Mouse (Mus musculus): ENCODE results near the gene Cpa1. TPM values are rescaled to one million over a fixed set of nuclear protein-coding genes. Genes with fewer than 3 reads are reported as not detected.

Gene Cpa1
- polyA plus RNA-seq, 2 experiments, result 1.3 to 1.4 TPM

- H3K27ac ChIP-seq (replicated peaks; ENCODE audit: low read depth, low read length), result peak overlapping the region; percentile 95
- peaks cover 43% of the 10 kb centered on the region for H3K4me1 ChIP-seq (ENCODE audit: control insufficient read depth, insufficient read depth, low read length)
- DNase-seq (ENCODE audit: low spot score) (no peak), ATAC-seq (ENCODE audit: low FRiP score, low read depth) (0 out of 2 replicates have a peak, but pooled peaks have one; percentile 9)
- peak overlapping the region; percentile 34; the same call in 1 of the 2 replicates for H3K9ac ChIP-seq (ENCODE audit: low read depth, low read length, severe bottlenecking)
- H3K9me3 ChIP-seq (ENCODE audit: control insufficient read depth, low read length), result no peaks in the 10 kb centered on the region
- H3K4me3 ChIP-seq (replicated peaks; ENCODE audit: low read length), result no peak overlapping the region
- H3K4me2 ChIP-seq (replicated peaks; ENCODE audit: low read depth, low read length, severe bottlenecking), result no peak overlapping the region; the same call in 1 of the 2 replicates
- no peaks in the 10 kb centered on the region for H3K36me3 ChIP-seq (ENCODE audit: control insufficient read depth, insufficient read depth, low read length)
- TF ChIP-seq POLR2A (IDR thresholded peaks at IDR 0.05; ENCODE audit: borderline replicate concordance, extremely low read depth, insufficient read depth, insufficient read length), result no peak
- H3K27me3 ChIP-seq (ENCODE audit: control insufficient read depth, insufficient read depth, low read length), result no peaks in the 10 kb centered on the region
- WGBS, result 14% methylated on average over 8 of the region's 8 CpGs
These were observed 3.6 kb upstream of the Cpa1 start for GRCm38 (mm10) chr6:30635361-30635862.

GRCm38 (mm10) chr6:30636186-30636842, 2.7 kb upstream of the Cpa1 start:
- H3K27ac ChIP-seq (replicated peaks; ENCODE audit: low read depth, low read length), result peak overlapping the region; percentile 95
- no peaks in the 10 kb centered on the region for H3K9me3 ChIP-seq (ENCODE audit: control insufficient read depth, low read length)
- WGBS, result 20% methylated on average over 4 of the region's 4 CpGs
- no peak overlapping the region for H3K4me2 ChIP-seq (replicated peaks; ENCODE audit: low read depth, low read length, severe bottlenecking)
- DNase-seq (ENCODE audit: low spot score) (peak; percentile 74), ATAC-seq (ENCODE audit: low FRiP score, low read depth) (peak; percentile 82)
- H3K9ac ChIP-seq (ENCODE audit: low read depth, low read length, severe bottlenecking), result no peak overlapping the region
- H3K36me3 ChIP-seq (ENCODE audit: control insufficient read depth, insufficient read depth, low read length), result no peaks in the 10 kb centered on the region
- no peaks in the 10 kb centered on the region for H3K27me3 ChIP-seq (ENCODE audit: control insufficient read depth, insufficient read depth, low read length)
- H3K4me1 ChIP-seq (ENCODE audit: control insufficient read depth, insufficient read depth, low read length), result peaks cover 43% of the 10 kb centered on the region
- H3K4me3 ChIP-seq (replicated peaks; ENCODE audit: low read length), result no peak overlapping the region
- TF ChIP-seq POLR2A (IDR thresholded peaks at IDR 0.05; ENCODE audit: borderline replicate concordance, extremely low read depth, insufficient read depth, insufficient read length), result no peak

GRCm38 (mm10) chr6:30643694-30644460, 4.9 kb downstream of the Cpa1 start:
- Histone ChIP-seq H3K4me2 (replicated peaks; ENCODE audit: low read depth, low read length, severe bottlenecking) (no peak overlapping the region), H3K9me3 (ENCODE audit: control insufficient read depth, low read length) (no peaks in the 10 kb centered on the region), H3K27me3 (ENCODE audit: control insufficient read depth, insufficient read depth, low read length) (no peaks in the 10 kb centered on the region), H3K9ac (ENCODE audit: low read depth, low read length, severe bottlenecking) (no peak overlapping the region), H3K4me3 (replicated peaks; ENCODE audit: low read length) (no peak overlapping the region), H3K27ac (replicated peaks; ENCODE audit: low read depth, low read length) (peak overlapping the region; percentile 83), H3K4me1 (ENCODE audit: control insufficient read depth, insufficient read depth, low read length) (peaks cover 38% of the 10 kb centered on the region), H3K36me3 (ENCODE audit: control insufficient read depth, insufficient read depth, low read length) (no peaks in the 10 kb centered on the region)
- DNase-seq (ENCODE audit: low spot score) (no peak), ATAC-seq (ENCODE audit: low FRiP score, low read depth) (peak; percentile 60)
- WGBS, result 41% methylated on average over 12 of the region's 12 CpGs
- no peak for TF ChIP-seq POLR2A (IDR thresholded peaks at IDR 0.05; ENCODE audit: borderline replicate concordance, extremely low read depth, insufficient read depth, insufficient read length)

- Histone ChIP-seq H3K9ac (ENCODE audit: low read depth, low read length, severe bottlenecking) (no peak overlapping the region), H3K27me3 (ENCODE audit: control insufficient read depth, insufficient read depth, low read length) (no peaks in the 10 kb centered on the region), H3K36me3 (ENCODE audit: control insufficient read depth, insufficient read depth, low read length) (no peaks in the 10 kb centered on the region), H3K4me2 (replicated peaks; ENCODE audit: low read depth, low read length, severe bottlenecking) (no peak overlapping the region), H3K9me3 (ENCODE audit: control insufficient read depth, low read length) (no peaks in the 10 kb centered on the region), H3K4me1 (ENCODE audit: control insufficient read depth, insufficient read depth, low read length) (peaks cover 42% of the 10 kb centered on the region), H3K4me3 (replicated peaks; ENCODE audit: low read length) (no peak overlapping the region), H3K27ac (replicated peaks; ENCODE audit: low read depth, low read length) (peak overlapping the region; percentile 83)
- WGBS, result 39% methylated on average over 3 of the region's 3 CpGs
- TF ChIP-seq POLR2A (IDR thresholded peaks at IDR 0.05; ENCODE audit: borderline replicate concordance, extremely low read depth, insufficient read depth, insufficient read length), result no peak
- DNase-seq (ENCODE audit: low spot score) (no peak), ATAC-seq (ENCODE audit: low FRiP score, low read depth) (peak; percentile 14; the same call in 1 of the 2 replicates)
These were observed 5.4 kb downstream of the Cpa1 start for GRCm38 (mm10) chr6:30644462-30644861.

- H3K4me1 ChIP-seq (ENCODE audit: control insufficient read depth, insufficient read depth, low read length), result peaks cover 49% of the 10 kb centered on the region
- ATAC-seq (ENCODE audit: low FRiP score, low read depth), result no peak
- no peak overlapping the region for H3K4me2 ChIP-seq (replicated peaks; ENCODE audit: low read depth, low read length, severe bottlenecking)
- no peak for TF ChIP-seq POLR2A (IDR thresholded peaks at IDR 0.05; ENCODE audit: borderline replicate concordance, extremely low read depth, insufficient read depth, insufficient read length)
- H3K27me3 ChIP-seq (ENCODE audit: control insufficient read depth, insufficient read depth, low read length), result no peaks in the 10 kb centered on the region
- no peak overlapping the region for H3K4me3 ChIP-seq (replicated peaks; ENCODE audit: low read length)
- H3K27ac ChIP-seq (replicated peaks; ENCODE audit: low read depth, low read length), result peak overlapping the region; percentile 83; the same call in 1 of the 2 replicates
- 31% methylated on average over 6 of the region's 6 CpGs for WGBS
- no peaks in the 10 kb centered on the region for H3K36me3 ChIP-seq (ENCODE audit: control insufficient read depth, insufficient read depth, low read length)
- no peak for DNase-seq (ENCODE audit: low spot score)
- H3K9ac ChIP-seq (ENCODE audit: low read depth, low read length, severe bottlenecking), result no peak overlapping the region
- H3K9me3 ChIP-seq (ENCODE audit: control insufficient read depth, low read length), result no peaks in the 10 kb centered on the region
These were observed 6.4 kb downstream of the Cpa1 start for GRCm38 (mm10) chr6:30645379-30645778.
